Mouse (Mus musculus) limb, embryonic 15.5 days (tissue): ENCODE data around the gene Isg15. TPM values are rescaled to one million over a fixed set of nuclear protein-coding genes. Genes with fewer than 3 reads are reported as not detected.

ENCODE experiments used
- ATAC-seq: fragments of 200-750 bp; cut with Nextera tagmentation; 2 replicates; pipeline ENCODE4 v1.8.0; 2017; ENCODE audit warnings: low read depth, moderate TSS enrichment; ENCODE audit not compliant: insufficient number of reproducible peaks, low FRiP score, low TSS enrichment
- H3K27ac ChIP-seq: fragments of 300-500 bp; sonication (generic); 2 replicates; pipeline ENCODE4 v1.5.1; 2015; ENCODE audit warnings: moderate library complexity, mild to moderate bottlenecking, inconsistent platforms
- H3K27me3 ChIP-seq: fragments of 300-500 bp; sonication (generic); 2 replicates; pipeline ENCODE4 v1.6.1; 2015; ENCODE audit warnings: inconsistent platforms
- H3K36me3 ChIP-seq: fragments of 300-500 bp; sonication (generic); 2 replicates; pipeline ENCODE4 v1.6.1; 2015; ENCODE audit warnings: inconsistent platforms
- H3K4me1 ChIP-seq: fragments of 300-500 bp; sonication (generic); 2 replicates; pipeline ENCODE4 v1.6.1; 2015; ENCODE audit warnings: inconsistent platforms
- H3K4me2 ChIP-seq: fragments of 300-500 bp; sonication (generic); 2 replicates; pipeline ENCODE4 v1.6.1; 2015; ENCODE audit warnings: mild to moderate bottlenecking, inconsistent platforms
- H3K4me3 ChIP-seq: fragments of 300-500 bp; sonication (generic); 2 replicates; pipeline ENCODE4 v1.5.1; 2015; ENCODE audit warnings: mild to moderate bottlenecking, inconsistent platforms
- H3K9ac ChIP-seq: fragments of 300-500 bp; sonication (generic); 2 replicates; pipeline ENCODE4 v1.6.1; 2015; ENCODE audit warnings: inconsistent platforms
- H3K9me3 ChIP-seq: fragments of 300-500 bp; sonication (generic); 2 replicates; pipeline ENCODE4 v1.6.1; 2016; ENCODE audit warnings: inconsistent platforms
- WGBS: fragments of 180-500 bp; shearing (Covaris S2); methylation state at CpG from one replicate; pipeline ENCODE4 v1.1.7; 2015; 5-methylcytosine and 5-hydroxymethylcytosine counted together
- polyA plus RNA-seq: library from polyadenylated mRNA; unstranded; fragments of >200 nt; fragmentation: Nextera tagmentation; extraction: Ambion mirVana; gene quantifications from 2 replicates; pipeline ENCODE4 v1.2.1, GENCODE M21; 2015

Gene Isg15
- polyA plus RNA-seq, 1 experiment from 2014 or later, result 3.4 TPM

DNA sequence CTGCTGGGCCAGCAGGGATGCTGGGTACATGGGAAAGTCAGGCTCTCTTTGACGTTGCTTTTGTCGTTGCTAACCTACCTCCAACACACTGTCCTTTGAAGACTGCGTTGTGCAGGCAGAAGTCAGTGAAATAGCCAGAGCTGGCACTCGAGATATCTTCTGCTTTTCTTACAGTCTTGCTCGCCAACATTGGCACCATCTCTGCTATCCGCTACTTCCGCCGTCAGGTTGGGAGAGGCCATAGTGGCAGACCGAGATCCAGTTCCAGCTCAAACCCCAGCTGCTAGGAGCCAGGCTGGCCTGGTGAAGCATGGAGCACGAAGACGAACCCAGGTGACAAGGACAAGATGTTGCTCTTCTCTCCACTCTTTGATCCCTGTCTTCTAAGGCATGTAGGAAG, 19.3 kb upstream of the Isg15 start:
- Histone ChIP-seq H3K27ac (no peak overlapping the region), H3K9ac (no peak overlapping the region), H3K9me3 (no peaks in the 10 kb centered on the region), H3K4me3 (no peak overlapping the region), H3K27me3 (no peaks in the 10 kb centered on the region), H3K4me1 (no peaks in the 10 kb centered on the region), H3K36me3 (no peaks in the 10 kb centered on the region), H3K4me2 (no peak overlapping the region)
- no peak for ATAC-seq
- WGBS, result 88% methylated on average over 11 of the region's 11 CpGs

DNA sequence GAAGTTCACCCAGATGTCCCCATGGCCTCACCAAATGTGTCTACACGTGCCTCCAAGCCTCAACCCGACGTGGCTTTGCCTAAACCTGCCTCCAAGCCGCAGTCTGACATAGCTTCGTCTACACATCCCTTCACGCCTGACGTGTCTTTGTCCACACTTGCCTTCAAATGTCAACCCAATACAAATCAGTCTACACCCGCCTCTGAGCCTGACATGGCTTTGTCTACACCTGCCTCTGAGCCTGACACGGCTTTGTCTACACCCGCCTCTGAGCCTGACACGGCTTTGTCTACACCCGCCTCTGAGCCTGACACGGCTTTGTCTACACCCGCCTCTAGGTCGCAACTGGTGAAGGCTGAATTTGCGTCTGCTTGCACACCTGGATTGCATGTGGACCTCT, 17.2 kb upstream of the Isg15 start:
- H3K4me1 ChIP-seq, result no peaks in the 10 kb centered on the region
- no peak overlapping the region for H3K27ac ChIP-seq
- no peak overlapping the region for H3K4me3 ChIP-seq
- ATAC-seq, result no peak
- 66% methylated on average over 16 of the region's 16 CpGs for WGBS
- H3K27me3 ChIP-seq, result no peaks in the 10 kb centered on the region
- H3K4me2 ChIP-seq, result no peak overlapping the region
- H3K9me3 ChIP-seq, result no peaks in the 10 kb centered on the region
- no peak overlapping the region for H3K9ac ChIP-seq
- H3K36me3 ChIP-seq, result no peaks in the 10 kb centered on the region

DNA sequence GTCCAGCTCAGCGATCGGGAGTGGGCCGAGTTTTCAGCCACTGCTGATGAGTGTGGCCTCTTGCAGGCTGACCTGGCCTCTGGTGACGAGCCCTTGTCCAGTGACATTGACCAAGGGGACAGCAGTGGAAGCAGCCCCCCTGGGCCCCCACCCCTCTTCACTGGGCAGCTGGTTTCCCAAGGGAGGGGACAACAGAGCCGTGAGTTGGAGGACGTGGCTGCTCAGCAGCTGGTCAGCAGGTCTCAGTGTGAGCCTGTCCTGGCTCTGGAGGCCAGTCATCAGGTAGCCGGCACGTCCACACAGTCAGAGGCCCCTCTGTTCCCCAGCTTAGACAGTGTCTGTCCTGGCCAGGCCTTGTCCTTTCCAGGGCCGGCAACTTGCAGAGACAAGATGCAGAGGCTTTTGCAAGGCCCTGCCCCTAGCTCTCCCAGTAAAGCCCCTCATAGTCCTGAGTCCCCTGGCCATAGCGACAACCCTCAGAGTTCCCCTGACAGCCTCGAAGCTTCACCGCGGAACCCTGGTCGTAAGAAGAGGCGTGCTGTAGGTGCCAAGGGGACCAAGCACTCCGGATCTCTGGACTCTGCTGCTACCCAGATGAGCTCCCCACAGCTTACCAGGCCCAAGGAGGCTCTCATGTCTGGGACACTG, 16.5 kb upstream of the Isg15 start:
- Histone ChIP-seq H3K4me3 (no peak overlapping the region), H3K27me3 (no peaks in the 10 kb centered on the region), H3K4me2 (no peak overlapping the region), H3K36me3 (no peaks in the 10 kb centered on the region), H3K9ac (no peak overlapping the region), H3K4me1 (no peaks in the 10 kb centered on the region), H3K9me3 (no peaks in the 10 kb centered on the region), H3K27ac (no peak overlapping the region)
- WGBS, result 82% methylated on average over 16 of the region's 16 CpGs
- ATAC-seq, result no peak

DNA sequence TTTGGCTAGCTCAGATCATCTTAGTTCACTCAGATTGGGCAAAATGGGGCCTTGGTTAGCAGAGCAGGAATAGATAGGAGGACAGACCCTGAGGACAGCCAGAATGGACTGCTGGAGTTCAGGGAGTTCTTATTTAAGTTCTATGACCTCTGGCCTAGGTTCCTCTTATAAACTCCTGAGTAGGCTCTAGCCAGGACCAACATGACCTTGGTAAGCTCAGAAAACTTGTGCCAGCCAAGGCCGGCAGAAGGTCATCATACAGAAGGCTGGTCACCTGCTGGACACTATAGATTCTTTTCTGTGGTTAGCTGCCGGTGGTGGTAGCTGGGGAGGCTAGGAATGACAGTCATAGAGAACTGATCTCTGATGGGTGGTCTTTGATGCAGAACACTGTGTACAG, 15.6 kb upstream of the Isg15 start:
- Histone ChIP-seq H3K4me2 (no peak overlapping the region), H3K9me3 (no peaks in the 10 kb centered on the region), H3K9ac (no peak overlapping the region), H3K27ac (no peak overlapping the region), H3K4me3 (no peak overlapping the region), H3K36me3 (no peaks in the 10 kb centered on the region), H3K4me1 (no peaks in the 10 kb centered on the region), H3K27me3 (no peaks in the 10 kb centered on the region)
- 89% methylated on average over 2 of the region's 2 CpGs for WGBS
- no peak for ATAC-seq

DNA sequence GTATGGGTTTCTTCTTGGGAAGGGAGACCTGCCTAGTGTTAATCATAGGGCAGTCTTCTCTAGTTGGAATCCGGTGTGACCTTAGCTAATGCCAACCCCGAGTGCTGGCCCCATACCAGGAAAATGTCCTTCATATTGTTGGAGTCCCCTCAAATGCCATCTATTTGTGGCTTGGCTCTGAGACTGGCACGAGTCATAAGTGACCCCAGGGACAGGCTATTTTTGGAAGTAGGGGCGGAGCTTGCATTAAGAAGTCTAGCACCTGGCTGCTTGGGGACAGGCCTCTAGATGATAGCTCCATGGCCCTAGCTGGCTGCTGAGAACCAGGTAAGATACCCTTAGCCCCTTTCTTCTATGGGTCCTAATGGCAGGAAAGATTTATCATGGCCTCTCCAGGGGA, 15.0 kb upstream of the Isg15 start, which contains the start of gene Perm1:
TSS of gene Perm1 (plus strand) at position 220 of the 400 bp plus-strand sequence.
- H3K4me1 ChIP-seq, result no peaks in the 10 kb centered on the region
- H3K27me3 ChIP-seq, result no peaks in the 10 kb centered on the region
- no peak within 1 kb of the TSS for H3K4me3 ChIP-seq
- no peak for ATAC-seq
- no peaks in the 10 kb centered on the region for H3K36me3 ChIP-seq
- H3K4me2 ChIP-seq, result no peak within 1 kb of the TSS
- H3K9me3 ChIP-seq, result no peaks in the 10 kb centered on the region
- H3K9ac ChIP-seq, result no peak within 1 kb of the TSS
- no peak within 1 kb of the TSS for H3K27ac ChIP-seq
- 70% methylated on average over 4 of the region's 4 CpGs for WGBS

DNA sequence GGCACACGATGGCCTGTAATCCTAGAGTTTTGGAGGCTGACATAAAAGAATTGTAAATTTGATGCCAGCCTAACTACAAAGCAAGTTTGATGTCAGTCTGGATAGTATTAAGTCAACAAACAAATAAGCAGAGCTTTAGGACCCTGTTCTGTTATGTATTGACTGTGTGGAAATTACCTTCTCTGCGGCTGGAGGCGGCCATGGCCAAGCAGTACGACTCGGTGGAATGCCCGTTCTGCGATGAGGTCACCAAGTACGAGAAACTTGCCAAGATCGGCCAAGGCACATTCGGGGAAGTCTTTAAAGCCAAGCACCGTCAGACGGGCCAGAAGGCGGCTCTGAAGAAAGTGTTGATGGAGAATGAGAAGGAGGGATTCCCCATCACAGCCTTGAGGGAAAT, 12.5 kb upstream of the Isg15 start:
- H3K27ac ChIP-seq, result no peak overlapping the region
- H3K9me3 ChIP-seq, result no peaks in the 10 kb centered on the region
- no peak overlapping the region for H3K9ac ChIP-seq
- WGBS, result 84% methylated on average over 13 of the region's 13 CpGs
- no peak overlapping the region for H3K4me2 ChIP-seq
- no peak overlapping the region for H3K4me3 ChIP-seq
- H3K4me1 ChIP-seq, result no peaks in the 10 kb centered on the region
- no peak for ATAC-seq
- H3K36me3 ChIP-seq, result no peaks in the 10 kb centered on the region
- H3K27me3 ChIP-seq, result no peaks in the 10 kb centered on the region

DNA sequence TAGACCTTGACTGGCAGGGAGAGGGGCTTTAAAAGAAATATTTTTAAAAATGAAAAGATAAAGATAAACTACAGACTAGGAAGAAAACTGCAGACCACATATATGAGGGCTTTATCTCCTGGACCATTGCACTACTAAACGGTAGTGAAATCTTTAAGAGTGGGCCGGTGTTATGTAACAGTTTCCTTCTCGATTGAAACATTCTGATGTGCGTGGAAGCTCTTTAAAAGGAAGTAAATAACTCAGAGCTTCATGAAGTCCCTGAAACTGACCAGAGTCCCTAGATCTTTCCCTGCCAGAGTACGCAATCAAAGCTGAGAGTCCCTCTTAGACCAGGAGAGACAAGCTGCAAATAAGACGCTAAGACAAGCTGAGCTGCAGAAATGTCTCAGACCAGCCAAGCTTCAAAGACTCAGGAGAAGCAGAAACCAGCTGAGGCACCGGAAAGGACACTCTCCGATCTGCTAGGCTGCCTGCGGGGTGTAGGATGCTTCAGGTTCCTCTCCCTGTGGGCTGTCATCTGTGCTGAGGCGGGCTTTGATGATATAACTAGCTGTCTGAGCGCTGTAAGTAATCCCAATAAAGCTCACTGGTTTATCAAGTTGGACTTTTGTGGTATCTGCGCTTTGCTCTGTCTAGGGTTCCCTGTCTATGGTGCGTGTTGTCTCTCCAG, 9.5 kb upstream of the Isg15 start:
- H3K4me3 ChIP-seq, result no peak overlapping the region
- H3K9me3 ChIP-seq, result no peaks in the 10 kb centered on the region
- H3K4me1 ChIP-seq, result no peaks in the 10 kb centered on the region
- H3K9ac ChIP-seq, result no peak overlapping the region
- peaks cover 2% of the 10 kb centered on the region for H3K27me3 ChIP-seq
- H3K36me3 ChIP-seq, result no peaks in the 10 kb centered on the region
- ATAC-seq, result no peak
- H3K4me2 ChIP-seq, result no peak overlapping the region
- 69% methylated on average over 13 of the region's 13 CpGs for WGBS
- no peak overlapping the region for H3K27ac ChIP-seq

DNA sequence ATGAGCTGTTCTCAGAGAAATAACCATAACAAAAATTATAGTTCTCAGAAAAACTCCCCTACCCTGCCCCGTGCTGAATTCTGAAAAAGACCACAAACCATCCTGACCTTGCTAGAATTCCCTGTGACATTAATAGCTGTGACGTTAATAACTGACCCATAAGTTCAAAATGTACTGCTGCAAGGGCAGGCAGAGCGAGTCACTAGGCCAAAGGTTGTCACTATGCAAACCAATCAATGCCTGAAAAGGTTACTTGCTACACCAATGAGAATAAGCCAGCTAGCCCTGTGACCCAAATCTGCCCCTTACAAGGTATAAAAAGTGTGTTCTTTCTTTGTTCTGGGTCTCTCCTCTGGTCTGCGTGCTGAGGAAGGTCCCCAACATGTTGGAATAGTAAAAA, 8.3 kb upstream of the Isg15 start:
- H3K27ac ChIP-seq, result no peak overlapping the region
- H3K4me2 ChIP-seq, result no peak overlapping the region
- no peak overlapping the region for H3K4me3 ChIP-seq
- WGBS, result 84% methylated on average over 4 of the region's 4 CpGs
- peaks cover 9% of the 10 kb centered on the region for H3K4me1 ChIP-seq
- no peak overlapping the region for H3K9ac ChIP-seq
- H3K27me3 ChIP-seq, result peaks cover 15% of the 10 kb centered on the region
- no peaks in the 10 kb centered on the region for H3K36me3 ChIP-seq
- no peak for ATAC-seq
- H3K9me3 ChIP-seq, result no peaks in the 10 kb centered on the region

DNA sequence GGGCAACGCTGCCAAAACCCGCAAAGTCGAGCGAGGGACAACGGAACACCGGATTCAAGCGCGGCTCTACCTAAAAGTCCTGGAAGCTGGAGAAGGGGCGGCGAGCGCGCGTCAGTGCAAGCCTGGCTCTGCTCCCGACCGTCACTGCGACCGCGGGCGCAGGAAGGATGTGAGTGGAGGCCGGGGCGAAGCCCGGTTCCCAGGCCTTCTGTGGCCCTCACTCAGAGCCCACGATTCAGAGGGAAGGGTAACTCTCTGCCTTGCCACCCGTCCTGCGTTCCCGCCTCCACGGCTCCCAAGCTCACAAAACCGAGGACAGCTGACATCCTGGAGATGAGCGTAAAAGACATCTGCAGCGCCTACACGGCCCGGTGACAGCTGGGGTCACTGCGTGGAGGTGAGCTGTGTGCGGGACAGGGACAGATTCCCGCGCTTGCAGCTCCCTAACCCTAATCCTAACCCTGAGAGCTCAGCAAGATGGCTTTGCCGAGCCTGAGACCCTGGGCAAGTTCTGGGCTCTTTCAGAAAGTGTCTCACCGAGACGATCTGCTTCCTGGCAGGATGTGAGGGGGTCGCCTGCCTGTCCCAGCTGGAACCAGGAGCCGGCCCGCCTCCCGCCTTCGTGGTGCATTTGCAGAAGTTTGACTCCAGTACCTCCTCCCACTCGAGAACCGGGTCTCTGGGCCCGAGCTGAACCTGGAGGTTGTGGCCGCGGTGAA, 3.0 kb upstream of the Isg15 start:
- H3K4me3 ChIP-seq, result peak overlapping the region; percentile 54
- no peaks in the 10 kb centered on the region for H3K9me3 ChIP-seq
- WGBS, result under 1% methylated on average over 49 of the region's 49 CpGs
- H3K4me2 ChIP-seq, result peak overlapping the region; percentile 96
- peaks cover 26% of the 10 kb centered on the region for H3K4me1 ChIP-seq
- ATAC-seq, result peak; percentile 25; the same call in 1 of the 2 replicates
- H3K36me3 ChIP-seq, result no peaks in the 10 kb centered on the region
- peaks cover 32% of the 10 kb centered on the region for H3K27me3 ChIP-seq
- H3K27ac ChIP-seq, result peak overlapping the region; percentile 54
- H3K9ac ChIP-seq, result peak overlapping the region; percentile 47

DNA sequence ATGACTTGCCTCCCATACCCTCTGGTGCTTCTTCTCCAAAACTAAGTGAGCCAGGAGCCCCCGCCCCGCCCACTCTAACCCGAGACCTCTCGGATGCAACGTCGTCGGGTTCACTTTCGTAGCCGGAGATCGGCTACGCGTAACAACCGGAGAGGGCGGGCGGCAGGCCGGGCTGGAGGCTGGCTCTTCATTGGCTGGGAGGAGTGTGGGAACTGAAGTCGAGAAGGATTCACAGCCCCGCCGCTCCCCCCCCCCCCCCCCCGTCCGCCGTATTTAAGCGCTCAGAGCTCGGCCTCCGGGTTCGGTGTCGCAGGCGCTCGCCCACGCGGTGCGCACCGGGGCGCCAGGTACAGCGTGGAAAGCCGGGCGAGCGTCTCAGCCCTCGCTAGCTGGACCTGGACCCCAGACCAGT, 2.4 kb upstream of the Isg15 start, which contains the start of gene AW011738:
TSS of gene AW011738 (plus strand) at position 304 of the 412 bp plus-strand sequence.
- H3K9ac ChIP-seq, result peak within 1 kb of the TSS; percentile 47
- peaks cover 32% of the 10 kb centered on the region for H3K27me3 ChIP-seq
- H3K9me3 ChIP-seq, result no peaks in the 10 kb centered on the region
- peaks cover 26% of the 10 kb centered on the region for H3K4me1 ChIP-seq
- peak within 1 kb of the TSS; percentile 96 for H3K4me2 ChIP-seq
- H3K27ac ChIP-seq, result peak within 1 kb of the TSS; percentile 54
- WGBS, result under 1% methylated on average over 32 of the region's 39 CpGs
- H3K36me3 ChIP-seq, result no peaks in the 10 kb centered on the region
- H3K4me3 ChIP-seq, result peak within 1 kb of the TSS; percentile 54
- ATAC-seq, result peak; percentile 68; the same call in 1 of the 2 replicates

DNA sequence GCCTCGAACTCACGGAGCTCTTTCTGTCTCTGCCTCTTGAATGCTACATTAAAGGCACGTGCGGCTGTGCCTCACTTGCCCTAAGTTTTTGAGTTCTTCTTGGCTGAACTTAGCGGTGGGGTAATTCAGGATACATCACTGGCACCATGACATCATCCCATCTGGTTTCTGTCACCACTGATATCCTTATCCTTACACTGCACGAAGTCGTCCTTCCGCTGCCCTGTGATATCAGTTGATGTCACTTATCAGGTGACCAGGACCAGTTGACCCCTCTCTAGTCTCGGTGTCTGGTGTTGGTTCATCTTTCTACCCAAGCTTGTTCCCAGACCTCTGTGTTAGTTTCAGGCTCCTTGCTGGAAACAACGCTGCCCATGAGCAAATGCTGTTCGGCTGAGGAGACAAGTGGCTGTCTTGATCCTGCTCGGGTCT, 1.9 kb upstream of the Isg15 start:
- Histone ChIP-seq H3K4me3 (peak overlapping the region; percentile 54), H3K9ac (no peak overlapping the region), H3K27me3 (peaks cover 32% of the 10 kb centered on the region), H3K27ac (no peak overlapping the region), H3K9me3 (no peaks in the 10 kb centered on the region), H3K36me3 (no peaks in the 10 kb centered on the region), H3K4me1 (peaks cover 26% of the 10 kb centered on the region), H3K4me2 (peak overlapping the region; percentile 96)
- WGBS, result 41% methylated on average over 12 of the region's 12 CpGs
- ATAC-seq, result no peak

DNA sequence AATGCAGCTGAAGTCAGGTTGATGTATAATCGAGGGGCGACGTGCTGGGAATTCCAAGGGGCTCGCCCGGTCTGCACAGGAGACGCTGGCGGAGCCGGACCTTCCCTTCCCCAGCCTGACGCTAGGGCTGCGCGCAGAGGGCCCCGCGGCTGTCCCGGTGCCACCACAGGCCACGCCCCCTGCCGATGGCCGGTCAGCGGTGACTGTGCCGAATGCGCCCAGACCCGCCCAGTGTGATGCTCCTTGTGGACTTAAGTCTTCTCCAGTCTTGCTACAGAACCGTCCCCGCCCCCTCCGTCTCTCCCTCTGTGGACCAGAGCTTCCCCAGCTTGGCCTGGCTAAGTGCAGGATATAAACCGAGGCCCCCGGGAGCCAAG, 2.8 kb downstream of the Isg15 start:
- peak overlapping the region; percentile 96 for H3K4me3 ChIP-seq
- H3K27ac ChIP-seq, result peak overlapping the region; percentile 90
- H3K27me3 ChIP-seq, result peaks cover 7% of the 10 kb centered on the region; the same call in 1 of the 2 replicates
- H3K4me1 ChIP-seq, result peaks cover 44% of the 10 kb centered on the region
- peak; percentile 82 for ATAC-seq
- WGBS, result 0% methylated on average over 26 of the region's 26 CpGs
- no peaks in the 10 kb centered on the region for H3K9me3 ChIP-seq
- peak overlapping the region; percentile 90 for H3K4me2 ChIP-seq
- peaks cover 3% of the 10 kb centered on the region; the same call in 1 of the 2 replicates for H3K36me3 ChIP-seq
- H3K9ac ChIP-seq, result peak overlapping the region; percentile 40
